Mouse (Mus musculus): Measurements from ENCODE around the gene Arid3c.
A peak's percentile ranks its signal among the peaks of the same experiment; 100 is the strongest.

Arid3c gene

DNA sequence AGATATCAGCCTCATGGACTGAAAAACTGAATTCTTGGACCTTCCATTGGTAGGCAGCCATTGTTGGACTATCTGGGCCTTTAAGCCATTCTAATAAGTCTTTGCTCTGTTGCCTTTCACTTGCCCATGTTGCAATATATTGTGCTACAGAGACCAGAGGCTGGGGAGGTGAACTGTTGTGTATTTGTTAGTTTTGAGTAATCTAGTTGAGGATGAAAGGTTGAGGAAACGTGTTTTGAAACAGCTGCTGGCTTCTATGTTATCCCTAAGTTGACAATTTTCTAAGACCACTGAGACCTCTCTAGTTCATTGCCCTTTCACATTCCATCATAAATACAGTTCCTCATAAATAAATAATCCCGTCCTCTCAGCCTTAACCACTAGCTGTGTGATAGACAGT is 13.2 kb upstream of the Arid3c start:
- no peak for DNase-seq

DNA sequence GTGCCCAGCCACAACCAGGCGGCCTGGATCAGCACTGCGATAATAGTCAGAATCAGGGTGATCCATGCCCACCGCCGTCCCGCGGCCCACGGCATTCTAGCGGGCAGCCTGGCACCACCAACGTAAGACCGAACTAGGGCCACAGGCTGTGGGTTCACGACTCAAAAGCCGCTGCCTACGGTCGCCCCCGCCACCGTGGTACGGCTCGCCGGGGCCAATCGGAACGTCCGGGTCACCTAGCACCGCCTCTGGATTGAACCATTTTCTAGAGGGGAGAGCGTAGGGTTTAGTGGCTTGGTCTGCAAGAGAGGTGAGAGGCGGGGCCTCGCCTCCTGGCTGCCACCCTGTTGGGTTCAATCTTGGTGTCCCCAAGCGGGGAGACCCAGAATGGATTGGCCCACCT is 10.2 kb upstream of the Arid3c start:
- DNase-seq, result peak; percentile 91

DNA sequence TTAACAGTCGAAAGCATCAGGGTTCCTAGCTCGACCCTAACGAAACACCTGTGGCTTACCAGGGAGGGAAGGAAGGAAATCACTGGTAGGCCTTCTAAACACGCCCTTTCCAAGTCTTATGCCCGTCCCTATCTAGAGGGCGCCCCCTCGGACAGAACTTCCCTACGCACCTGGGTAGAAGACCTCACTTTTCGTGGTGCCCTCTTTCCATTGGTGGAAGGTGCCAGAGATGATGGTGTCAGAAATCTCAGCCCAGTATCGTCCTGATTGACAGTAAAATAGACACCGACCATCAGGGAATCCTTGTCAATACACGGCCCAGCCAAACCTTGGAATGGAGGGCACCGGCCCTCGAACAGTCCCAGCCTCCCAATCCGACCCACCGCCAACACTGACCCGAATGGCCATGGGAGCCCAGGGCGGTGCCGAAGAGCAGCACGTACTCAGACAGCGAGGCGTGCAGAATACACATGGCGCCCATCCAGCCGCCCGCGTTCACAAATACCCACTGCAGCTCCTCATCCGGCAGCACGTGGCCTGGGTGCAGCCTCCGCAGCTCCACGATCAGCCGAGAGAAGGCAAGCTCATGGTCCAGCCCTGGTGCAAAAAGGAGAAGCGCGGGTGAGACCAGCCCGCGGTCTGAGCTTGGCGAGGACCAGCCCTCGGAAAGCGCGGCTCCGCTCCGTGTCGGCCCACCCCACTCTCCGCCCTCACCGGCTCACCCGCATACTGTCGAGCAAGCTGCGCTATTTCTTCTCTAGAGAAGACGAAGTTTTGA is 9.6 kb upstream of the Arid3c start:
- DNase-seq, result peak; percentile 62

DNA sequence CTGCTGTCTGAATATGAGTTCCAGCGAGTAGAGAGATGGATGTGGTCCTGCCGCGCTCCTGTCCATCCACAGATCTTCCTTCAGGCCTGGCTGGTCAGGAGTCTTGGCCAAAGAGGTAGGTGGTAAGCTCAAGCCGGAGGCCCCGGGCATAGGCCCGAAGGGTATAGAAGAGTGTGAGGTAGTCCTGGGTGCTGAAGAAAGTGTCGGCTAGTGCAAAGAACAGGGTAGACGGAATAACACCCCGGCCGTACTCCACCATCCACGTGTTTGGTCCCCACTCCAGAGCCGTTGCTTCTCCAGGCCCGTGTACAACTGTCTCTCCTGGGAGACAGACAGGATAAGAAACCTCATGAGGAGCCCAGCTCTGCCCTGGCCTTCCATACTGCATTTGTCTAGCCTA is 8.3 kb upstream of the Arid3c start:
- DNase-seq, result no peak

DNA sequence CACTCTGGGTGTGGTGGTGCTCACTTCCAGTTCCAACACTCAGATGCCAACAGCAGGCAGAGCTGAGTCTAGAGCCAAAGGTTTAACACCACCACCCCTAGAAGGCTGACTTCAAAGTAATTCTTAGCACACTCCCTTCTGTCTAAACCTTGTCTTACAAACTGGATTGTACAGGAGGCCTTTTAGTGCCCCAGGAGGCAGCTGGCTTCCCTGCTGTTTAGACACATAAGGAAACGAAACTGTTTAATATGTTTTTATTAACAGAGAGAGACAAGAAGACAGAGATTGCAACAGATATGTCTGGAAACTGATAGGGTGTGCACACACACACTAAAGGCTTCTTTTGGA is 7.3 kb upstream of the Arid3c start:
- DNase-seq, result no peak

DNA sequence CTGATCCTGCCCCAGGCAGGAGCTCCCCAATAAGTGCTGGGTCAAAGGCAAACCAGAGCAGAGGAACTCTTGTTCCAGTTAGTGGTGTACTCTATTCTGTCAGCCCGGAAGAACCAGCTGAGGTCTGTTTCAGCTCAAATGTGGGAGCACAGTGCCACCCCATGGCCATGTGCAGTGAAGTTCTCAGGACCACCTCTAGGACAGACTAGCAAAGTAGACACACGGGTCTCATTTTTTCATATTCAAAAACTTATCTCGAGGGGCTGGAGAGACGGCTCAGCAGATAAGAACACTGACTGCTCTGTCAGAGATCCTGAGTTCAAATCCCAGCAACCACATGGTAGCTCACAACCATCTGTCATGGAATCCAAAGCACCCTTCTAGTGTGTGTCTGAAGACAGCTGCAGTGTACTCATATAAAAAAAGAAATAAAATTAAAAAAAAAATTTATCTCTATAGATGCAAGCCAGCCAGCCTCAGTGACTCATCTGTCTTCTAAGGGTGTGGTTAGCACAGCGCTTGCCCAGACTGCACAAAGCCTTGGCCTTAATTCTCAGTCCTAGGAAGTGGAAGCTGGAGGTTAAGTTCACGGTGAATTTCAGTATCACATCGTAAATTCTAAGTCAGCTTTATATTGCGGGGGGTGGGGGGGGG is 6.8 kb upstream of the Arid3c start:
- peak; percentile 72 for DNase-seq

DNA sequence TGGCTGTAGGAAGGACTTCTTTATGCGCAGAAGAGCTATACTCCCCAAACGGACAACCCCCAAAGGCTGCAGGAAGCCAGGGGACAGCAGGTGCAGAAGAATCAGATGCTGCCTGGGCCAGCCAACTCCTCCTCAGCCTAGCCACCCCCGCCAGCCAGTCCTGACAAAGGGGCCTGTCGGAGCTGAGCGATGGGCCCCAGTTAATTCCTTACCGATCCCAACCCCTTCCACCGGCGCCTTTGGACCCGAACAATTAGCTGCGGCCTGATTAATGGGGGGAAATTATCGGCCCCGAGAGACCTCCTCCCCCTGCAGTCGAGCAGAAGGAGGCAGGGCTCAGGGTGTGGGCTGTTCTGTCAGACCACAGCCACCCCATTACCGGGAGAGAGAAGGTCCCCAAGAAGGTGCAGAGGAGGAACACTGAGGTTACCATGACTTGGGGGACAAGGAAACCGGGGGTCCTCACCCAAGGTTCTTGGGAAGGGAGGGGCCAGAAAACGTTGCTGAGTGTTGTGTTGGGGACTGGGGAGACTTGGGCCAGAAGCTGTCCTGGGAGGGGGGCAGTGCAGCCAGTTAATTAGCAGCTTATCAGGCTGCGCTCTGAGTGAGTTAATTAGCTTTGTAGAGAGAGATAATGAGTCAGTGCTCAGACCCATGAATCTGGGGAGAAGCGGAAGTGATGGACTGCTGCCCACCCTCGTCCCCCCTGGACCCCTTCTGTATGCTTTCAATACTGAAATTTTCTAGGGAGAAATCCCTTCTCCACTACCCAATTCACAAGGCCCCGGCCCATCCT is 3.9 kb downstream of the Arid3c start:
- no peak for DNase-seq

DNA sequence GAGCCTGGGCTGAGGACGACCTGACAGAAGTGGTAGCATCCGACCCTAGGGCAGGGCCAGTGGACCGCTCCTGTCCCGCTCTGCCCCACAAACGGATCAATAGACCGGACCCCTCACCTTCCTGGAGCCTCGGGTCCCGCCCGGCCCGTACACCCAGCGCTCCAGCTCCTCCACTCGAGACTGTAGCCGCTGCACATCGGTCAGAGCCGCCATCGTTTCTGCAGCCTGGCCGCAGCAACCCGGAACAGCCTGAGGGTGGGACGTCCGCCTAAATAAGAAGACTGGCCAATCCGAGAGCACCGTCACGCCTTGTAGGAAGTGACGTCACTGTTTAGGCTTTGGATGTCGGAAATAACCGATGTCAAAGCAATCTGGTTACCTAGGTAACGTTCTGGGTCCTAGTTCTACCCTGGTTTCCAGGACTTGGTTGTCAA is 8.0 kb downstream of the Arid3c start, which contains the start of gene Dctn3:
Gene Dctn3 (minus strand): TSS at position 253 of the 434 bp plus-strand sequence.
- DNase-seq, result peak; percentile 85

DNA sequence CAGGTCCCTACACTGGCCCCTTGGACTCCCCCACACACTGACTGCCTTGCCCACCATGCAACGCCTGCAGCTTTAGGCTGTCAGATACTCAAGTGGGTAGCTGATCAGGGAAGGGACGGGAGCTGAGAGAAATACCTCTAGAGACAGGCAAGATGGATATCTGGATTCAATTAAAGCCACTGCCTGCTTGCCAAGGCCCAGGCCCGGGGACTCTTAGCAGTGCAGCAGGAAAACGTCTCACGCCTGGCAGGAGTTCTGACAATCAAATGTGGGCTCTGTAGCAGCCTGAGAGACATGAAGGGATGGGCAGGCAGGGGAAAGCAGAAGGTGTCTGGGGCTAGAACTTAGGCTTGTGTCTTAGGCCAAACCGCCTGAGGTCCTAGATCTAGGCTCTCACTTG is 14.1 kb downstream of the Arid3c start:
- DNase-seq, result no peak

DNA sequence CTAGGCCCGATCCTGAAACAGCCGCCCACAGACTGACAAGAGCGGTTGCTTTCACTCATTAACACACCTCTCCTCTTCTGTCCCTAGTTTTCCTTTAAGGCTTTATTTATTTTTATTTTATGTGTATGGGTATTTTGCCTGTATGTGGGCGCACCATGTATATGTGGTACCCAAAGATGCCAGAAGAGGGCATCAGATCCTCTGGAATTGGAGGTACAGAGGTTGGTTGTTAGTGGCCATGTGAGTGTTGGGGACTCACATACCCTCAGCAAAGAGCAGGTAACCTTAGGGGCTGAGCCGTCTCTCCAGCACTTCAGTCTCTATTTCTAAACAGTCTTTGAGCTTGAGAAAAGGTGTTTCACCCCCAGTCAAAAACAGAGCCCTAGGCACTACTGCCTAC is 15.3 kb downstream of the Arid3c start:
- DNase-seq, result peak; percentile 59

DNA sequence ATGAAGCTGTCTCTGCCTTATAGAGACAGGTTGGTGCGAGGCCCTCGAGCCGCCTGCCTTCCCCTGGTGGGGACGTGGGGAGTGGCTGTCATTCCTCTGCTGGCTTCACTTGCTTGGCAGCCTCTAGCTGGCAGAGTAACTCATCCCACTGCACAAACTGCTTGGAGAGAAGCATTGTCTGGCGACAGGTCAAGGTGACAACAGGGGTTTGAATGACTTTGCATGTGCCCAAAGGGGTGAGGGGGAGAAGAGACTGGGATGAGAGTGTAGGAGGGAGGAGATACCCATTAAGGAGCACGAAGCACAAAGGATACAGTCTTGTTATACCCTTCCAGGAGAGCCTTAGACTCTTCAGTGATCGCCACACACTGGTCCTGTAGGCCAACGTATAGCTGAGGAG is 15.9 kb downstream of the Arid3c start:
- DNase-seq, result no peak

DNA sequence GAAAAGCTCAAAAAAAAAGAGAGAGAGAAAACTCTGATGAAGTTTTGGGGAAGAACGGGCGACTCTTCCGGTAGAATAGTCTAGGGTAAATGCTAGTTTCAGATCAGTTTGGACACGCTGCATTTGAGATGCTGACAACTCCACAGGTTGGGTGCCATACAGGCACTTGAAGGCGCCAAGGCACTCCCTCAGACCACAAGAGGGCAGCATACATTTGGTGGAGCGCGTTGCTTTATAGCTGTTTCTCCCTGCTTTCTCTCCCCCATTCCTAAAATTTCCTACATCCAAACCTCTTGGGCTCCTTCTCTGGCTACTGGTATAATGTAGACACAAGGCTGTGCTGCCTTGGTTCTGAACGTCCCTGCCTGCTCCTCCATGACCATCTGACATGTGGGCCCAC is 16.7 kb downstream of the Arid3c start:
- DNase-seq, result peak; percentile 76

DNA sequence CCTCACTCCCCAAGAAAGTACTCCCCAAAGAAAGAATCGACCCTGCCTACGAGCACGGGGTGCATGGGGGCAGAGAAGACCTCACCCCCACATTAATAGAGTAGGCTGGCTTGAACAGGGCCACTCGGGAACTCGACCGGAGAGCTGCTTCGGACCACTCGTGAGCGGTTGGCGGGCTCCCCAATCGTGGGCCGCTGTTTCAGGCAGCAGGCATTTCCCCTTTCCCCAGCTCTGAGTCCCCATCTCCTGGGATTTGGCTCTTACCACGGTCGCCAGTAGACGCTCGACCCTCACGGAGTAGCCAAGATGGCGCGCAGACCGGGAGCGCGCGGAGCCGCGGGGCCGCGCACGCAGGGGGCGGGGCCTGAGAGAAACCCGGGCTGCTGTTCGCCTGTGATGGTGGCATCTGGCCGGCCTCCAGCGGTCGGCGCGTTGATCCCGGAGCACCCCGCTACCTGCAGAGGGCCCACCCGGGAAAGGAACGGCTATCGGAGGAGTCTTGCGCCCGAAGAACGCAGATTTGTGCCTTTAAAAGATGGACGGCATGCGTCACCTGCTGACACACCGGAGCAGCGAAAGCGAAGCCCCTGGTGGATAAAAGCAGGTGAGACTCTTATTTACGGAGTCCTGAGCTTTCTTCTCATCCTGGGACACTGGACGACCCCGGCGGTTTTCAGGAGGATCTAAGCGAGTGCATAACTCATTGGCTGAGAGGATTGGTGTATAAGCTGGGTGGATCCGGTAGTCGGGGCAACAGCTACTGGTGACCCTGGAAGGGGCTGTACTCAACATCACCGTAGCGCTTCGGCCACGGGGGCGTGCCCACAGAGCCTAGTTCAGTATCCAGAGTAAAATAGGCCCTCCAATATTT is 17.5 kb downstream of the Arid3c start, which contains the start of gene Rpp25l:
Gene Rpp25l (minus strand): TSS at position 338 of the 871 bp plus-strand sequence.
- DNase-seq, result peak; percentile 86

DNA sequence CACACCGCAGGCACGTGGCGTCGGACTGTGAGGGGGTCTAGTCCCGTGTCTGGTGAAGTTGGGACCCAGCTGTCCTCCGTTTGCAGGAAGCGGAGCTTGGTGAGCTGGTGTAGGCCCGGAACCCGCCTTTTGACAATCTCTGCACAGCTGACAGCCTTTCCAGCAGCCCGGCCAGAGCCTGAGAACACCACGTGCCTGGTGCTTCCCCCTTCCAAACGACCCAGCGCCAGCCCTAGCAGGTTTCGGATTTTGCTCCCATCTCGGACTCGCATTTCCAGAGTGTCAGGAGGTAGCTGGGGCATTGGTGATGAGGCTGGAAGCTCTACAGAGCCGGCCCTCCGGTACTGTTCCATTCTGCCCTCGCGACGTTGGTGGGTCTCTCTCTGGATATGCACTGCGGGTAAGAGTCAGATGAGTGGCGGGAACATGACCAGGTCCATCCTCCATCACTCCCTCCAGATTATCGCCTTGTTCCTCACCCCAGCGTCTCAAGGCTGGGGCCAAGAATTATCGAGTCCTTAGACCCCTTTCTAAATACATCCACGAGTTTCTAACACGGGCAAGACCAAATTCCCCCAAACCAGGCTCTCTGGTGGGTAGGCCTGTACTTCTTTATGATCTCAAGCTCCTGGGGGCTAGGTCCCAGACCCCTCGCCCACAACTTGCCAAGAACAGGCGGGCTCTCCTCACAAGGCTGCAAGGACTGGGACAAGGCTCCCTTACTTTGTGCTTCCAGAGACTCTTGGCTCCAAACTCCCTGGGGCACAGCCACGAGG is 18.3 kb downstream of the Arid3c start:
- no peak for DNase-seq

DNA sequence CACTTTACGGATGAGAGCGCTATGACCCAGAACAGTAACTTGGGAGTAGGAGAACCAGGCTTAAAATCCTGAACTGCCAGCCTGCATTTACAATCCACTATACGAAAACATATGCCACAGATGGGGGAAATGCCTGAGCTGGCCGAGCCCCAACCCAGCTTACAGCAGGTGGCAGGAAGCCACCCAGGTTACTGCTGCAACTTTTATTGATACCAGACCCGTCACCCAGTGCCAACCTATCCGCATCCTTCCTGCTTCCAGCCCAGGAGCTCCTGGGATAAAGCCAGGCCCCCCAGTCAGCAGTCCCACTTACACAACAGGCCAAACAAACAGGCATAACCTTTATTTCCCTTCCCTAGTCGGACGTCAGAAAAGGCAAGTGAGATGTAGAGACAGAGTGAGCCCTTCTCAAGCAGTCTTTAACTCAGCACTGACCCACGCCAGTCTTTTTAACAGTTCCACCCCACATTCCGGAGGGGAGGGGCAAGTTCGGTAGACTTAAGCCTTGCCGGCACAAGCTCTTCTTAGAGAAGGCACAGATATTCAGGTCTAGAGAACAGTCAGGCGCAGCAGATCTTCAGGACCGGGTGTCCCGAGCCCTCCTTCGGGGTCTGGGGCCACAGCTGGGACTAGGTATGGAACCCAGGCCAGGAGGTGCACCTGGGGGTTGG is 19.1 kb downstream of the Arid3c start:
- no peak for DNase-seq

DNA sequence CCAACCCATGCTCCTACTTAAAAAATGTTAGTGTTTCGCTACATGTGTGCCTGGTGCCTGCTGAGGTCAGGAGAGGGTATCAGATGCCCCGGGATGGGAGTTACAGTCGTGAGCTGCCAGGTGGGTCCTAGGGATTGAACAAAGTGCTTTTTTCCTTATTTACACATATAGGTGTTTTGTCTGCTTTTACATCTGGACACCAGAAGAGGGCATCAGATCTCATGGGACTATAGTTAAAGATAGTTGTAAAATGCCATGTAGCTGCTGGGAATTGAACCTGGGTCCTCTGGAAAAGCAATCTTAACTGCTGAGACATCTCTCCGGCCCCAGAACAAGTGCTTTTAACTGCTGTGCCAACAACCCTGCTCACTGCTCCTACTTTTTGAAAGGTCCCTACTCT is 20.7 kb downstream of the Arid3c start:
- no peak for DNase-seq

DNA sequence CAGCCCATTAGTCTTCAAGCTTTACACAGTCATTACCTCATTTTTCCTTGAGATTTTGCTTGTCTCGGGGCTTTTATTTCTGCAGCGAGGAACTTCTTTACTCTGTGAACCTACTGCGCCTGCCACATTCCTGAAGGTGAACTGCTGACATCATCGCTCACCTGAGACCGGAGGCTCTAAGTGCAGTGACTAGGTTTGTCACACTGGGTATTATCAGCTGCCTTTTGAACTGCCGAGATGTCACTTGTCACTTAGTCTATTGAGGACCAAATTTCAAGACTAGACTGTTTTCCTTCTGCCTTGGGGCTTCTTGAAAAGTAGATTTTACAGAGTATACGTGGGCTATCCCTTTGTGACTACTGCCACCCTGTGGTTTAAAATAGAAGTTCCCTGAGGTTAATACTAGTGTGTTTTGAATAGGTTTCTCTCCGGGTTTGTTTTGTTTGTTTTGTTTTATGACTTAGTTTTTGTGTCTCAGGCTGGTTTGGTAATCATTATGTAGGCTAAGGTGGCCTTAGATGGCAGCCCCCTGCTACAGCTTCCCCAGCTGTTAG is 22.7 kb downstream of the Arid3c start:
- peak; percentile 54 for DNase-seq

DNA sequence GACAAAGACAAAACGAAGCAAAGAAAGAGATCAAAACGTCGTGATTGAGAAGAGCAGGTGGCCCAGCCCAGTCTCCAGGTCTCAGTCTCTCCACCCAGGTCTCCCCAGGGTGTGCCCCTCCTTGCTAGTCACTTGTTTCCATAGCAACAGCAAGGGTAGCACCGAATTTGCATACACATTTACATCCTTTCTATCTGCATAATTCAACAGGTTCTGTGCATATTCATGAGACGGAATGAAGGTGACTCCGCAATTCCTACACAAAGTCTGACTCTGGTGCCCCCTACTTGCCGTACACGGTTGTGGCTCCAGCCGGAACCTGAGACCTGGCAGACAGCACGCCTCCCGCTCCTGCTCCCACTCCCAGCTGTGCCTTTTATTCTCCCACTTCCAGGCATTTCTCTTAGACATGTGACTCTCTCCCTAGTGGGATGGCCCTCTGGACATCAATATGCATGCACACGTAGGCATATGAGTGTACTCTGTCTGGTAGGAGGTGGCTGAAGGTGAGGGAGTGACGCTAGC is 23.9 kb downstream of the Arid3c start:
- DNase-seq, result peak; percentile 70

DNA sequence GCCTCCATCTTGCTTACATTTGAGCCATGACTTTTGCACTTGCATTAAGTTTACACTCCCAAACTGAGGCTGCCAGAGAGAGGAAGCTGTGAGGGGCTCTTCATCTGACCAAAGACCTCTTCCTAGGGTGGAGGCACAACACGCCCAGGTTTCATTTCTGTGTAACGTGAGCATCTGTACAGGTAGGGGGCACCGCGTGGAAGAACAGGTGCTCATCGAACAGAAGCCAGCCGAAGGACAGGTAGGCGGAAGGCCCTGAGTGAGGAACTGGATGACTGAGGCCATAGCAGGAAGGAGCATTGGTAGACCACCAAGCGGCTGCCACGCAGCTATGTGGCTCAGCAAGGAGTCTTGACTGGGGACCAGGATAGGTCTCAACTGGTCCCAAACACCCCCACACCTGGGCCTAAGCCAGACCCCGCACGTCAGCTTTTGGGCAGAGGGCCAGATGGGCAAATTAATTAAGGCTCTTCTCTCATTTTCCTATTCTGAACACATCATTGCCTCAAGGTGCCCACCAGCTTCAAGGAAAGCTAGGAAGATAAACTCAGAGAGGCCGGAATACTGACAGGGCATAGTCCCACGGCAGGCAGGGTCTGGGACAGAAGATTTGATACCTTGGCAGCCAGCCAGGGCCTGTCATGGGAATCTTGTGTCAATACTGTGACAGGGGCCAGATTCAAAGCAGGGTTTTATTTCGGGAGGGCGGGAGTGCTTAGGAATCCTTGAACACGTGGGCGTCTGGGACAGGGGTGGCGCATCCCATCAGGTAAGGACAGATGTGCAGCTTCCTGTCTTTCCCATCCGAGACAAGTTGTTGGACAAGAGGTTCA is 24.8 kb downstream of the Arid3c start:
- no peak for DNase-seq

DNA sequence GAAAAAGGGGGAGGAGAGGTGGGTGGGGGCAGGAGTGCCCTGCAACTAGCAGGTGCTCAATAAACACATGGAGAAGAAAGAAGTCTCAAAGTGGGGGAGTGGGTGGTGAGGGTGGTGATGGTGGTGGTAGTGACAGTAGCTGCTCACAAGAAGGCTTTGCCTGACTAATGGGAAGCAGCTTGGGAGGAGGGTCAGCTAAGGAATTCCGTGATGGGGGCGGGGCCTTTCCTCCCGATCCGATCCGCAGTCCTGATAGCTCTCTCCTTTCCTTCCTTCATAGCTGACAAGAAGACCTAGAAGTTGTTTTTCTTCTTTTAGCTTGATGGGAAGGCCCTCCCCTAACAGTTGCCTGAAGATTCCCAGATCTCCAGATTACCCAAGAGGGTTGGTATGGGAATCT is 26.3 kb downstream of the Arid3c start:
- DNase-seq, result no peak
